ENCODE assay signal across 8 mouse cellular contexts in genomic region chr3:55783171-55784081, GRCm38 (mm10). TPM values are rescaled to one million over a fixed set of nuclear protein-coding genes. Genes with fewer than 3 reads are reported as not detected.
A peak's percentile ranks its signal among the peaks of the same experiment; 100 is the strongest.
DNase-seq lines count a peak whose midpoint lies in the region; ATAC-seq lines count a peak whose summit lies in the region.

No protein-coding gene starts in this region.

- peaks cover 64% of the 10 kb centered on the region for H3K27me3 ChIP-seq in heart, embryonic 14.5 days (ENCODE audit: control insufficient read depth, insufficient read depth, low read length)
- peaks cover 45% of the 10 kb centered on the region for H3K27me3 ChIP-seq in limb, embryonic 10.5 days (ENCODE audit: low read depth, poor library complexity, severe bottlenecking)
- H3K27me3 ChIP-seq in midbrain, embryonic 15.5 days (replicated peaks), result 0 out of 2 replicates have a peak, but pooled peaks cover 2% of the 10 kb centered on the region

- H3K9me3 ChIP-seq in heart, embryonic 14.5 days (ENCODE audit: control insufficient read depth, low read length), result no peaks in the 10 kb centered on the region
- H3K9me3 ChIP-seq in limb, embryonic 10.5 days (replicated peaks), result no peaks in the 10 kb centered on the region
- no peaks in the 10 kb centered on the region for H3K9me3 ChIP-seq in midbrain, embryonic 15.5 days

- no peak overlapping the region; the same call in 1 of the 2 replicates for H3K9ac ChIP-seq in heart, embryonic 14.5 days (ENCODE audit: low read length)
- H3K9ac ChIP-seq in midbrain, embryonic 15.5 days, result peak overlapping the region; percentile 76

- 13% methylated on average over 45 of the region's 45 CpGs for WGBS in heart, embryonic 14.5 days
- under 1% methylated on average over 45 of the region's 45 CpGs for WGBS in limb, embryonic 10.5 days
- 11% methylated on average over 45 of the region's 45 CpGs for WGBS in midbrain, embryonic 15.5 days

- no peak overlapping the region for H3K27ac ChIP-seq in heart, embryonic 14.5 days (replicated peaks in 1 of 2; ENCODE audit: control insufficient read depth in 1 of 2, insufficient read depth in 1 of 2, low read depth in 2 of 2, low read length in 2 of 2)
- peak overlapping the region; percentile 96 for H3K27ac ChIP-seq in limb, embryonic 10.5 days
- peak overlapping the region; percentile 93 for H3K27ac ChIP-seq in midbrain, embryonic 15.5 days

- peaks cover 19 to 24% of the 10 kb centered on the region in 2 experiments; a peak in 3 of 4 replicates for H3K4me1 ChIP-seq in heart, embryonic 14.5 days (ENCODE audit: control insufficient read depth in 2 of 2, insufficient read depth in 2 of 2, low read length in 2 of 2)
- peaks cover 36% of the 10 kb centered on the region for H3K4me1 ChIP-seq in limb, embryonic 10.5 days
- peaks cover 23% of the 10 kb centered on the region for H3K4me1 ChIP-seq in midbrain, embryonic 15.5 days

- ATAC-seq in heart, embryonic 14.5 days (ENCODE audit: insufficient number of reproducible peaks, insufficient read depth, low FRiP score, low read depth), result no peak
- ATAC-seq in midbrain, embryonic 15.5 days (replicated peaks), result no peak

- H3K4me3 ChIP-seq in heart, embryonic 14.5 days (ENCODE audit: control insufficient read depth in 1 of 2, insufficient read depth in 1 of 2, low read depth in 1 of 2, low read length in 2 of 2), result peak overlapping the region; percentile 33 to 36
- H3K4me3 ChIP-seq in limb, embryonic 10.5 days, result peak overlapping the region; percentile 67
- H3K4me3 ChIP-seq in midbrain, embryonic 15.5 days, result peak overlapping the region; percentile 56

- DNase-seq in CD4-positive, CD25-positive, alpha-beta regulatory T cell, adult 2 months (ENCODE audit: low read depth, low spot score), result peak; percentile 41
- DNase-seq in Muller cell, postnatal 12 days (ENCODE audit: inconsistent ontology term), result peak; percentile 81
- peak; percentile 71 for DNase-seq in embryo, embryonic 9.5 days (ENCODE audit: extremely low spot score)
- DNase-seq in limb, embryonic 10.5 days (ENCODE audit: low spot score), result peak; percentile 76
- no peak for DNase-seq in layer of hippocampus, adult 18-20 months (ENCODE audit: low spot score in 2 of 2)
- DNase-seq in layer of hippocampus, postnatal 36 days, result no peak

- H3K36me3 ChIP-seq in heart, embryonic 14.5 days (ENCODE audit: control insufficient read depth, insufficient read depth, low read length), result no peaks in the 10 kb centered on the region
- H3K36me3 ChIP-seq in limb, embryonic 10.5 days, result no peaks in the 10 kb centered on the region
- H3K36me3 ChIP-seq in midbrain, embryonic 15.5 days (replicated peaks), result no peaks in the 10 kb centered on the region

- H3K4me2 ChIP-seq in heart, embryonic 14.5 days (ENCODE audit: low read length), result peak overlapping the region; percentile 65
- peak overlapping the region; percentile 65 for H3K4me2 ChIP-seq in midbrain, embryonic 15.5 days

RNA-seq across cellular contexts. Expression of gene Mab21l1, which starts 1.1 kb away (rescaled TPM):
- 0.57 and 1.2 TPM in 2 replicates for polyA plus RNA-seq in heart, embryonic 14.5 days (2014; fragmentation: Nextera tagmentation; extraction: Ambion mirVana)
- polyA plus RNA-seq in limb, embryonic 10.5 days (2016; fragmentation: Nextera tagmentation; extraction: Ambion mirVana), result 34.9 and 67.2 TPM in 2 replicates
- polyA plus RNA-seq in midbrain, embryonic 15.5 days (2015; fragmentation: Nextera tagmentation; extraction: Ambion mirVana), result 159 and 172 TPM in 2 replicates
- total RNA-seq in layer of hippocampus, adult 18-20 months (2021), result under 1 TPM; 0.38 to 0.77 TPM
- total RNA-seq in layer of hippocampus, postnatal 36 days (2021), result under 1 TPM; 0.62 to 0.88 TPM

Comparison
In these comparisons a context has a peak if more than half of its experiments do, and no peak if none do; other contexts are left out.
1. DNase-seq: peak in CD4-positive, CD25-positive, alpha-beta regulatory T cell, adult 2 months (single experiment), Muller cell, postnatal 12 days (single experiment), embryo, embryonic 9.5 days (single experiment) and limb, embryonic 10.5 days (single experiment); none in layer of hippocampus, adult 18-20 months (0 of 2) and layer of hippocampus, postnatal 36 days (0 of 2).
2. H3K27ac ChIP-seq: peak in limb, embryonic 10.5 days (single experiment) and midbrain, embryonic 15.5 days (single experiment); none in heart, embryonic 14.5 days (0 of 2).
3. RNA of gene Mab21l1, which starts 1.1 kb away (polyA plus RNA-seq): 159 to 172 TPM in midbrain, embryonic 15.5 days and 34.9 to 67.2 TPM in limb, embryonic 10.5 days; 0.57 to 1.2 TPM in heart, embryonic 14.5 days; every median in the first group is over 10 times any median in the second.
4. Peak in every context shown above with its lines, with median percentiles within 50 percentile points of each other: H3K4me3 ChIP-seq.